Mouse (Mus musculus) kidney, adult 2 months (tissue): ENCODE results near the gene Wbp1l.

Experiments
- CTCF ChIP-seq: fragments of 200-500 bp; conservative IDR thresholded peaks from 2 replicates; pipeline ENCODE4 v1.5.1; 2011; ENCODE audit warnings: low read depth, mild to moderate bottlenecking, control low read depth, low read length, moderate library complexity, mixed read lengths; ENCODE audit not compliant: insufficient read depth, insufficient read length
- POLR2A ChIP-seq: fragments of 200-500 bp; IDR thresholded peaks from one replicate; pipeline ENCODE4 v1.6.1; 2011; ENCODE audit warnings: low read depth, low read length, control low read depth

GRCm38 (mm10) chr19:46631637-46632036 is 32.8 kb downstream of the Wbp1l start:
- no peak for TF ChIP-seq CTCF
- TF ChIP-seq POLR2A = no peak
